Mouse (Mus musculus): ENCODE data around the gene Htra3.

DNA sequence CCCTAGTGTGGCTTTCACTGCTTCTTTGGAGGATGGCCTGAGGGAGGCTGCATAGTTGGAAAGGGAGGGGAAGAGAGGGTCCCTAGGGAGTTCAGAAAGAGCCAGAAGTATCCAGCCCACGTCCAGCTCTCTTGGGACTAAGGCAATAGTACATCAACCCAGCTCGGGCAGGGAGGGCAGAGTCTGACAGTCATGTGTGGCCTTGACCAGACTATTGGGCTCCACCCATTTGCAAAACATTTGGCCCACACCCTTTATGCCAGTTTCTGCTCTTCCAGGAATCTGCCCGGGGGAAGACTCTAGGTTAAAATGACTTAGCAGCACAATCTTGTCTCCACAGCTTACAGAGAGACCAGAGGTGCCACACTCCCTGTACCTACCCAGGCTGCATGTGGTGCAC, 30.9 kb upstream of the Htra3 start:
- TF ChIP-seq CTCF (IDR thresholded peaks at IDR 0.05; ENCODE audit: control insufficient read depth, insufficient read depth, low read length), result no peak
- TF ChIP-seq POLR2A (IDR thresholded peaks at IDR 0.05; ENCODE audit: borderline replicate concordance, control insufficient read depth, low read depth, low read length), result no peak
